Mouse (Mus musculus) MEL (cell line): ENCODE results near the gene Il10rb. TPM values are rescaled to one million over a fixed set of nuclear protein-coding genes. Genes with fewer than 3 reads are reported as not detected.

Experiments used
- DNase-seq: peaks from one replicate; pipeline ENCODE4 v3.0.0; 2011; ENCODE audit warnings: low read depth, low spot score
- H3K27ac ChIP-seq: 2 replicates; pipeline ENCODE4 v1.5.1; 2012; ENCODE audit warnings: low read depth, mild to moderate bottlenecking, control low read depth, low read length, moderate library complexity; ENCODE audit not compliant: control insufficient read depth
- H3K27me3 ChIP-seq, 2 experiments: fragments of 150-350 bp in 1 of 2; sonication (generic) in 1 of 2; 2 replicates each; pipeline ENCODE4 v1.6.1; 2012; ENCODE audit warnings: low read length in 2 of 2, mild to moderate bottlenecking in 2 of 2, improper control_type of control experiment in 1 of 2, moderate library complexity in 1 of 2; ENCODE audit not compliant: insufficient read depth in 2 of 2, control insufficient read depth in 1 of 2
- H3K36me3 ChIP-seq, 2 experiments: 2 replicates each; pipeline ENCODE4 v1.6.1; 2012 to 2014; ENCODE audit warnings: low read length in 2 of 2, improper control_type of control experiment in 1 of 2, inconsistent platforms in 1 of 2, mild to moderate bottlenecking in 1 of 2; ENCODE audit not compliant: insufficient read depth in 2 of 2, control insufficient read depth in 1 of 2
- H3K4me1 ChIP-seq, 2 experiments: fragments of 150-350 bp in 1 of 2; sonication (generic) in 1 of 2; 2 replicates each; pipeline ENCODE4 v1.6.1; 2012; ENCODE audit warnings: low read length in 2 of 2, improper control_type of control experiment in 1 of 2, mild to moderate bottlenecking in 1 of 2; ENCODE audit not compliant: insufficient read depth in 2 of 2, control insufficient read depth in 1 of 2
- H3K4me3 ChIP-seq, 2 experiments: fragments of 150-350 bp in 1 of 2; sonication (generic) in 1 of 2; 2 replicates each; pipeline ENCODE4 v1.5.1; 2012; ENCODE audit warnings: low read depth in 2 of 2, low read length in 2 of 2, mild to moderate bottlenecking in 2 of 2, moderate library complexity in 2 of 2, control low read depth in 1 of 2, improper control_type of control experiment in 1 of 2; ENCODE audit not compliant: control insufficient read depth in 1 of 2, insufficient read depth in 1 of 2
- H3K79me2 ChIP-seq: 2 replicates; pipeline ENCODE4 v1.6.1; 2012; ENCODE audit warnings: mild to moderate bottlenecking, low read length, moderate library complexity; ENCODE audit not compliant: control insufficient read depth, poor library complexity, insufficient read depth
- H3K9ac ChIP-seq: 2 replicates; pipeline ENCODE4 v1.6.1; 2012; ENCODE audit warnings: low read depth, mild to moderate bottlenecking, control low read depth, low read length, moderate library complexity; ENCODE audit not compliant: control insufficient read depth, poor library complexity, severe bottlenecking
- H3K9me3 ChIP-seq: fragments of 150-350 bp; sonication (generic); replicated peaks from 2 replicates; pipeline ENCODE4 v1.6.1; 2012; ENCODE audit warnings: mild to moderate bottlenecking, low read length, improper control_type of control experiment, moderate library complexity; ENCODE audit not compliant: insufficient read depth
- BHLHE40 ChIP-seq: IDR thresholded peaks from 2 replicates; pipeline ENCODE4 v1.6.1; 2012; ENCODE audit warnings: low read depth, mild to moderate bottlenecking, inconsistent platforms, low read length, improper control_type of control experiment, borderline replicate concordance
- CHD1 ChIP-seq: IDR thresholded peaks from 2 replicates; pipeline ENCODE4 v1.6.1; 2012; ENCODE audit warnings: low read depth, mild to moderate bottlenecking, inconsistent platforms, low read length, improper control_type of control experiment
- CTCF ChIP-seq, 3 experiments: IDR thresholded peaks in 2 of 3; conservative IDR thresholded peaks in 1 of 3; 2 replicates each; pipeline ENCODE4 v1.5.1; 2011 to 2012; ENCODE audit warnings: low read length in 3 of 3, low read depth in 2 of 3, mild to moderate bottlenecking in 2 of 3, improper control_type of control experiment in 1 of 3, inconsistent platforms in 1 of 3, mixed read lengths in 1 of 3, moderate library complexity in 1 of 3; ENCODE audit not compliant: control insufficient read depth in 1 of 3, insufficient read depth in 1 of 3, poor library complexity in 1 of 3, severe bottlenecking in 1 of 3
- E2F4 ChIP-seq: IDR thresholded peaks from 2 replicates; pipeline ENCODE4 v1.6.1; 2011; ENCODE audit warnings: low read depth, low read length, improper control_type of control experiment, borderline replicate concordance
- ELF1 ChIP-seq: IDR thresholded peaks from 2 replicates; pipeline ENCODE4 v1.6.1; 2014; ENCODE audit warnings: low read depth, mild to moderate bottlenecking, inconsistent platforms, low read length, improper control_type of control experiment, moderate library complexity
- EP300 ChIP-seq, 2 experiments: IDR thresholded peaks; 2 replicates each; pipeline ENCODE4 v1.6.1; 2011; ENCODE audit warnings: improper control_type of control experiment in 2 of 2, low read length in 2 of 2, low read depth in 1 of 2, mild to moderate bottlenecking in 1 of 2
- ETS1 ChIP-seq: IDR thresholded peaks from 2 replicates; pipeline ENCODE4 v1.6.1; 2012; ENCODE audit warnings: low read depth, mild to moderate bottlenecking, inconsistent platforms, low read length, improper control_type of control experiment, moderate library complexity
- GABPA ChIP-seq: IDR thresholded peaks from 2 replicates; pipeline ENCODE4 v1.6.1; 2012; ENCODE audit warnings: low read depth, mild to moderate bottlenecking, inconsistent platforms, low read length, improper control_type of control experiment, moderate library complexity
- GATA1 ChIP-seq: IDR thresholded peaks from 2 replicates; pipeline ENCODE4 v1.6.1; 2011; ENCODE audit warnings: low read depth, low read length, improper control_type of control experiment
- JUND ChIP-seq: IDR thresholded peaks from 2 replicates; pipeline ENCODE4 v1.6.1; 2011; ENCODE audit warnings: low read depth, mild to moderate bottlenecking, improper control_type of control experiment, low read length
- KAT2A ChIP-seq: conservative IDR thresholded peaks from 2 replicates; pipeline ENCODE4 v1.6.1; 2012; ENCODE audit warnings: low read depth, low read length, improper control_type of control experiment, inconsistent platforms
- MAFK ChIP-seq: IDR thresholded peaks from 2 replicates; pipeline ENCODE4 v1.6.1; 2011; ENCODE audit warnings: low read depth, mild to moderate bottlenecking, low read length, improper control_type of control experiment, borderline replicate concordance
- MAX ChIP-seq: IDR thresholded peaks from 2 replicates; pipeline ENCODE4 v1.6.1; 2011; ENCODE audit warnings: low read length, improper control_type of control experiment
- MXI1 ChIP-seq: IDR thresholded peaks from 2 replicates; pipeline ENCODE4 v1.6.1; 2011; ENCODE audit warnings: mild to moderate bottlenecking, low read depth, low read length, improper control_type of control experiment
- MYC ChIP-seq: IDR thresholded peaks from 2 replicates; pipeline ENCODE4 v1.6.1; 2011; ENCODE audit warnings: low read depth, mild to moderate bottlenecking, low read length, improper control_type of control experiment, moderate library complexity
- NELFE ChIP-seq: IDR thresholded peaks from 2 replicates; pipeline ENCODE4 v1.6.1; 2011; ENCODE audit warnings: low read depth, low read length, improper control_type of control experiment
- NRF1 ChIP-seq: IDR thresholded peaks from 2 replicates; pipeline ENCODE4 v1.6.1; 2014; ENCODE audit warnings: low read depth, mild to moderate bottlenecking, inconsistent platforms, low read length, improper control_type of control experiment, moderate library complexity; ENCODE audit not compliant: poor library complexity, insufficient read depth, severe bottlenecking
- POLR2A ChIP-seq, 2 experiments: IDR thresholded peaks; 2 replicates each; pipeline ENCODE4 v1.6.1; 2011 to 2012; ENCODE audit warnings: low read length in 2 of 2, mild to moderate bottlenecking in 2 of 2, control low read depth in 1 of 2, improper control_type of control experiment in 1 of 2, low read depth in 1 of 2, moderate library complexity in 1 of 2; ENCODE audit not compliant: control insufficient read depth in 1 of 2, insufficient read depth in 1 of 2, poor library complexity in 1 of 2
- POLR2AphosphoS2 ChIP-seq: IDR thresholded peaks from 2 replicates; pipeline ENCODE4 v1.6.1; 2011; ENCODE audit warnings: low read length, improper control_type of control experiment
- POLR2AphosphoS5 ChIP-seq: IDR thresholded peaks from 2 replicates; pipeline ENCODE4 v1.6.1; 2012; ENCODE audit warnings: low read depth, borderline replicate concordance, mild to moderate bottlenecking, inconsistent platforms, low read length, moderate library complexity, mixed read lengths
- RAD21 ChIP-seq: IDR thresholded peaks from 2 replicates; pipeline ENCODE4 v1.6.1; 2011; ENCODE audit warnings: mild to moderate bottlenecking, low read depth, low read length, improper control_type of control experiment
- RCOR1 ChIP-seq: IDR thresholded peaks from 2 replicates; pipeline ENCODE4 v1.6.1; 2012; ENCODE audit warnings: low read depth, mild to moderate bottlenecking, inconsistent platforms, low read length, improper control_type of control experiment
- SMC3 ChIP-seq: IDR thresholded peaks from 2 replicates; pipeline ENCODE4 v1.6.1; 2011; ENCODE audit warnings: low read depth, low read length, improper control_type of control experiment
- TAL1 ChIP-seq: IDR thresholded peaks from 2 replicates; pipeline ENCODE4 v1.6.1; 2012; ENCODE audit warnings: mild to moderate bottlenecking, inconsistent platforms, low read length, moderate library complexity, mixed read lengths
- TBP ChIP-seq: IDR thresholded peaks from 2 replicates; pipeline ENCODE4 v1.8.0; 2011; ENCODE audit warnings: low read depth, low read length, improper control_type of control experiment
- UBTF ChIP-seq: IDR thresholded peaks from 2 replicates; pipeline ENCODE4 v1.6.1; 2012; ENCODE audit warnings: low read depth, mild to moderate bottlenecking, inconsistent platforms, low read length, improper control_type of control experiment, moderate library complexity, borderline replicate concordance; ENCODE audit not compliant: insufficient read depth
- USF1 ChIP-seq: IDR thresholded peaks from 2 replicates; pipeline ENCODE4 v1.6.1; 2014; ENCODE audit warnings: low read depth, mild to moderate bottlenecking, inconsistent platforms, low read length, improper control_type of control experiment, moderate library complexity
- USF2 ChIP-seq, 2 experiments: IDR thresholded peaks; 2 replicates each; pipeline ENCODE4 v1.6.1; 2011 to 2012; ENCODE audit warnings: improper control_type of control experiment in 2 of 2, low read length in 2 of 2, borderline replicate concordance in 1 of 2, inconsistent platforms in 1 of 2, low read depth in 1 of 2, mild to moderate bottlenecking in 1 of 2; ENCODE audit not compliant: insufficient read depth in 1 of 2
- ZC3H11A ChIP-seq: IDR thresholded peaks from 2 replicates; pipeline ENCODE4 v1.6.1; 2012; ENCODE audit warnings: low read depth, mild to moderate bottlenecking, inconsistent platforms, low read length, improper control_type of control experiment
- ZMIZ1 ChIP-seq: IDR thresholded peaks from 2 replicates; pipeline ENCODE4 v1.6.1; 2012; ENCODE audit warnings: low read depth, mild to moderate bottlenecking, inconsistent platforms, low read length, improper control_type of control experiment, moderate library complexity
- polyA plus RNA-seq, 2 experiments: library from polyadenylated mRNA; stranded (reverse) in 1 of 2; unstranded in 1 of 2; fragments of >175 nt in 1 of 2; fragments of >200 nt in 1 of 2; gene quantifications; 2 replicates each; pipeline versions ENCODE4 v1.2.1 to v1.2.4; 2012; ENCODE audit warnings: low replicate concordance in 2 of 2, low read depth in 1 of 2; ENCODE audit not compliant: insufficient read length in 2 of 2, insufficient read depth in 1 of 2, missing spikeins in 1 of 2
- total RNA-seq: library from RNA; depleted of rRNA; stranded (reverse); fragments of 300-350 nt; gene quantifications from 2 replicates; pipeline ENCODE4 v1.2.3, GENCODE M21; 2012

Gene Il10rb
- total and polyA plus RNA-seq, 3 experiments = 4.7 to 14.6 TPM; not detected in 1

- TF ChIP-seq USF2 (IDR thresholded peaks at IDR 0.05; ENCODE audit: borderline replicate concordance in 1 of 2, insufficient read depth in 1 of 2, low read depth in 1 of 2, low read length in 2 of 2) = no peak
- TF ChIP-seq KAT2A = no peak
- no peak for TF ChIP-seq POLR2AphosphoS5
- TF ChIP-seq UBTF = no peak
- TF ChIP-seq BHLHE40 = peak; percentile 27; the same call in 1 of the 2 replicates
- no peak for TF ChIP-seq SMC3
- TF ChIP-seq MXI1 = peak; percentile 66
- peak; percentile 79 for TF ChIP-seq ETS1
- 0 out of 4 replicates have a peak, but pooled peaks of 1 of the 2 experiments have one; percentile 40 for TF ChIP-seq POLR2A (IDR thresholded peaks at IDR 0.05; ENCODE audit: control insufficient read depth in 1 of 2, insufficient read depth in 1 of 2, low read depth in 1 of 2, low read length in 2 of 2, poor library complexity in 1 of 2)
- TF ChIP-seq POLR2AphosphoS2 = peak; percentile 27; the same call in 1 of the 2 replicates
- no peak for TF ChIP-seq NELFE
- TF ChIP-seq ZC3H11A = no peak
- TF ChIP-seq, all 39 proteins: peak for 16
Observed at GRCm38 (mm10) chr16:91396844-91397537, 9.0 kb upstream of the Il10rb start (continued).

GRCm38 (mm10) chr16:91398030-91398429 lies 7.9 kb upstream of the Il10rb start:
- H3K4me3 ChIP-seq = peak overlapping the region; percentile 7 to 35
- peak overlapping the region; percentile 30 for H3K9ac ChIP-seq
- H3K79me2 ChIP-seq = no peaks in the 10 kb centered on the region
- peaks cover 2 to 26% of the 10 kb centered on the region in 2 experiments for H3K36me3 ChIP-seq
- peak; percentile 80 for DNase-seq
- H3K27ac ChIP-seq = peak overlapping the region; percentile 95
- no peaks in the 10 kb centered on the region for H3K9me3 ChIP-seq
- peaks cover 16 to 19% of the 10 kb centered on the region in 2 experiments for H3K4me1 ChIP-seq
- no peaks in the 10 kb centered on the region for H3K27me3 ChIP-seq
- TF ChIP-seq MAX = peak; percentile 51; the same call in 1 of the 2 replicates
- 0 out of 2 replicates have a peak, but pooled peaks have one; percentile 15 for TF ChIP-seq MXI1
- no peak for TF ChIP-seq USF2 (IDR thresholded peaks at IDR 0.05; ENCODE audit: borderline replicate concordance in 1 of 2, insufficient read depth in 1 of 2, low read depth in 1 of 2, low read length in 2 of 2)
- peak; percentile 33; the same call in 1 of the 2 replicates for TF ChIP-seq NELFE
- no peak for TF ChIP-seq NRF1
- TF ChIP-seq CTCF (IDR thresholded peaks at IDR 0.05 in 2 of 3, conservative IDR thresholded peaks at IDR 0.05 in 1 of 3; ENCODE audit: control insufficient read depth in 1 of 3, insufficient read depth in 1 of 3, low read depth in 2 of 3, low read length in 3 of 3, poor library complexity in 1 of 3, severe bottlenecking in 1 of 3) = no peak
- no peak for TF ChIP-seq KAT2A
- no peak for TF ChIP-seq UBTF
- no peak for TF ChIP-seq POLR2AphosphoS2
- no peak for TF ChIP-seq MAFK
- TF ChIP-seq GABPA = no peak
- TF ChIP-seq ETS1 = peak; percentile 38; the same call in 1 of the 2 replicates
- TF ChIP-seq ELF1 = no peak
- no peak for TF ChIP-seq USF1
- no peak; a peak in 2 of 4 replicates for TF ChIP-seq EP300 (IDR thresholded peaks at IDR 0.05; ENCODE audit: low read depth in 1 of 2, low read length in 2 of 2)
- peak; percentile 80; the same call in 1 of the 2 replicates for TF ChIP-seq JUND
- peak; percentile 51; the same call in 1 of the 2 replicates for TF ChIP-seq MYC
- TF ChIP-seq TBP = 0 out of 2 replicates have a peak, but pooled peaks have one; percentile 40
- no peak for TF ChIP-seq RCOR1
- TF ChIP-seq E2F4 = no peak
- 0 out of 2 replicates have a peak, but pooled peaks have one; percentile 12 for TF ChIP-seq BHLHE40
- TF ChIP-seq POLR2A (IDR thresholded peaks at IDR 0.05; ENCODE audit: control insufficient read depth in 1 of 2, insufficient read depth in 1 of 2, low read depth in 1 of 2, low read length in 2 of 2, poor library complexity in 1 of 2) = no peak
- TF ChIP-seq TAL1 = no peak
- TF ChIP-seq ZMIZ1 = no peak
- TF ChIP-seq CHD1 = no peak
- TF ChIP-seq RAD21 = no peak
- no peak for TF ChIP-seq SMC3
- no peak for TF ChIP-seq POLR2AphosphoS5
- TF ChIP-seq ZC3H11A = no peak
- TF ChIP-seq GATA1 = no peak
